Mouse (Mus musculus): ENCODE data around the gene Bcl7b.

DNA sequence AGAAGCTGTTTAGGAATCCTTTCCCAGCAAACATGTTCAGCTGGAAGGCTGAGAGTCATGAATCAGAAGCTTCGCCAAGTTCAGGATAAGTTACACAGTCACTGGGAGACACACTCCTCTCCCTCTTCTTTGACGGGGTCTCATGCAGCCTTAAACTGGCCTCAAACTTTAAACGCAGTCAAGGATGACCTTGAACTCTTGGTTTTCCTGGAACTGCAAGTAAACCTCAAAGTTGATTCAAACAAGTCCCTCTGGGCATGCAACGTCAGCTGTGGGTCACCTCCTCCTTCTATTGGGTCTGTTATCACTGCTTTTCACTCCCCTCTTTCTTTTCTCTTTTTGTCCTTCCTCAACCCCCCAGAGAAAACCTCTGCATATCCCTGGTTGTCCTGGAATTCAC, 1.2 kb upstream of the Bcl7b start:
- TF ChIP-seq GATA1 (IDR thresholded peaks at IDR 0.05; ENCODE audit: low read length) (no peak), TAL1 (IDR thresholded peaks at IDR 0.05; ENCODE audit: low read length) (no peak)
